Mouse (Mus musculus) thymus, adult 2 months (tissue): Measurements from ENCODE around the gene Socs4.

Experiments used
- CTCF ChIP-seq: fragments of 200-500 bp; IDR thresholded peaks from 2 replicates; pipeline ENCODE4 v1.5.1; 2012; ENCODE audit warnings: mild to moderate bottlenecking, control low read depth, low read length, moderate library complexity, borderline replicate concordance; ENCODE audit not compliant: control insufficient read depth, poor library complexity, insufficient read depth; ENCODE audit errors: extremely low read depth
- POLR2A ChIP-seq: fragments of 200-500 bp; IDR thresholded peaks from 2 replicates; pipeline ENCODE4 v1.6.1; 2012; ENCODE audit warnings: mild to moderate bottlenecking, low read length, control low read depth, moderate library complexity; ENCODE audit not compliant: control insufficient read depth, poor library complexity, insufficient read depth; ENCODE audit errors: extremely low read depth

- no peak for TF ChIP-seq POLR2A
- no peak for TF ChIP-seq CTCF
These were observed 58.6 kb downstream of the Socs4 start for GRCm38 (mm10) chr14:47335300-47335699.
